ENCODE assay signal across 7 mouse cellular contexts in the genomic region with DNA sequence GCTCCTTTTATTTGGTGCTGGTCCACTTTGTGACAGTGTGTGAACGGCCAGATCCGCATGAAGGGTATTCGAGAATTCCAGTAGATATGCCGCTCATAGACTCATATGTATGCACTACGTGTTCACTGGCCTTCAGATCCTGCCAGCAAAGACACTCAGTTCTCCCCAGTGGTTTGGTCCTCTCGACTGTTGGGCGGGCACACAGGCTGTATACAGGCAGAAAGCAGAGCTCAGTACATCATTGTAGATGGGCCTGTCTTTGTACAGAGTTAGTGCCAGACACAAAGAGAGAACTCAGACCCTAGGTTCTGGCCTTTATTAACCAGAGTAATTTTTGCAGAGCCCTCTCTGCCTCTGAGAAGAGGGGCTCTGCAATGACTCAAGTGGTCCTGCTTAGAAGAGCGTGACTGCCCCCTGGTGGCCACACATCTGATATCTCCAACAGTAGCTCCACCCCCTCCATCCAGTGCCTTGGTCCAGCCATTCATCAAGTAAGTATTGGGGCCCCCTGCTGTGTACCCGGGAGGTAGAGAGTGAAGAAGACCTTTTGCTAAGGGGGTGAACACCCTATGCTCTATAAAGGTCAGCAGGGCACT. TPM values are rescaled to one million over a fixed set of nuclear protein-coding genes. Genes with fewer than 3 reads are reported as not detected.
DNase-seq lines count a peak whose midpoint lies in the region; ATAC-seq and TF ChIP-seq lines count a peak whose summit lies in the region.

No protein-coding gene starts in this region.

- ATAC-seq in megakaryocyte-erythroid progenitor cell, adult 5-6 weeks (replicated peaks; ENCODE audit: low FRiP score, low TSS enrichment, poor library complexity, severe bottlenecking), result peak; percentile 87

- H3K4me1 ChIP-seq in cortical plate, adult 2 months (ENCODE audit: control insufficient read depth, insufficient read depth, low read length), result peaks cover 2% of the 10 kb centered on the region; the same call in 1 of the 2 replicates

- TF ChIP-seq CTCF in cortical plate, adult 2 months (IDR thresholded peaks at IDR 0.05; ENCODE audit: extremely low read depth, insufficient read depth, low read length), result peak; percentile 87

- H3K27ac ChIP-seq in cortical plate, adult 2 months (ENCODE audit: insufficient read depth, low read length), result no peak overlapping the region

- TF ChIP-seq POLR2A in cortical plate, adult 2 months (IDR thresholded peaks at IDR 0.05; ENCODE audit: extremely low read depth, insufficient read depth, low read length), result no peak

- no peak overlapping the region for H3K4me3 ChIP-seq in cortical plate, adult 2 months (ENCODE audit: insufficient read depth, low read length)

- DNase-seq in adipocyte (ENCODE audit: low spot score), result peak; percentile 86
- peak; percentile 89 for DNase-seq in gastrocnemius, postnatal 10 days
- peak; percentile 78 for DNase-seq in induced T-regulatory cell, adult 2 months (ENCODE audit: low read depth)
- DNase-seq in left cerebral cortex, adult 9 months (ENCODE audit: low spot score in 2 of 2), result peak; percentile 59 to 90
- peak; percentile 98 for DNase-seq in right cerebral cortex, postnatal 4 days

RNA-seq across cellular contexts. Expression of gene Vps8, which starts 30.3 kb away (rescaled TPM):
- 35.1 and 35.8 TPM in 2 replicates for polyA plus RNA-seq in cortical plate, adult 2 months (2012; rRNA removed)
- total RNA-seq in gastrocnemius, postnatal 10 days (2021), result 10 to 100 TPM; 10.6 to 12.2 TPM
- total RNA-seq in megakaryocyte-erythroid progenitor cell, adult 5-6 weeks (2014; fragmentation: Nextera tagmentation), result 16.0 and 35.0 TPM in 2 replicates
- total RNA-seq in megakaryocyte-erythroid progenitor cell, adult 5-6 weeks (2017), result 24.2 and 25.9 TPM in 2 replicates
